Mouse (Mus musculus): ENCODE results near the gene Tmem108. TPM values are rescaled to one million over a fixed set of nuclear protein-coding genes. Genes with fewer than 3 reads are reported as not detected.

The Tmem108 gene
- polyA plus RNA-seq, 1 experiment: 6.1 TPM

DNA sequence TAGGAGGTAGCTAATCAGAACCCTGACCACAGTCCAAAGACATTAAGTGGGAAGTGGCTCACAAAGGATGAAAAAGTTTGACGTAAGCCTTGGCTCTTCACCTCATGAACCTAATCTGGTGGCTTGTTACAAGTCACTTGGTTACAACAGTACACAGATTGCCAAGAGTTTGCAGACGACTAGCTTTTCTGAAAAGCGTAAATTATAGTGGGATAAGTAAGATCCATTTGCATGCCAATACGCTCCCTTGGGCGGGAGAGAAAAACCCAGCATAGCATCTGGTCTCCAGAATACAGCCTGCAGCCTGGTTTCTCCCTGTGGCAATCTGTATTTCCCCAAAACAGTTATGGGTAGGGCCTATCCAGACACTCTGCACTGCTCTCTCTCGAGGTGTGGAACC lies 74.5 kb downstream of the Tmem108 start:
- no peak for TF ChIP-seq POLR2A (IDR thresholded peaks at IDR 0.05; ENCODE audit: control insufficient read depth, extremely low read depth, insufficient read depth, low read length, poor library complexity)
- TF ChIP-seq CTCF (IDR thresholded peaks at IDR 0.05; ENCODE audit: borderline replicate concordance, control insufficient read depth, extremely low read depth, insufficient read depth, low read length, poor library complexity): no peak
- Histone ChIP-seq H3K4me3 (ENCODE audit: control insufficient read depth, insufficient read depth, low read length) (no peak overlapping the region), H3K36me3 (ENCODE audit: control insufficient read depth, insufficient read depth, low read length) (no peaks in the 10 kb centered on the region), H3K4me1 (replicated peaks; ENCODE audit: control insufficient read depth, insufficient read depth, low read length) (no peaks in the 10 kb centered on the region), H3K27me3 (ENCODE audit: control insufficient read depth, insufficient read depth, low read length) (no peaks in the 10 kb centered on the region), H3K27ac (ENCODE audit: control insufficient read depth, insufficient read depth, low read length) (no peak overlapping the region)
- 85% methylated on average over 6 of the region's 6 CpGs for WGBS
- no peak for DNase-seq

DNA sequence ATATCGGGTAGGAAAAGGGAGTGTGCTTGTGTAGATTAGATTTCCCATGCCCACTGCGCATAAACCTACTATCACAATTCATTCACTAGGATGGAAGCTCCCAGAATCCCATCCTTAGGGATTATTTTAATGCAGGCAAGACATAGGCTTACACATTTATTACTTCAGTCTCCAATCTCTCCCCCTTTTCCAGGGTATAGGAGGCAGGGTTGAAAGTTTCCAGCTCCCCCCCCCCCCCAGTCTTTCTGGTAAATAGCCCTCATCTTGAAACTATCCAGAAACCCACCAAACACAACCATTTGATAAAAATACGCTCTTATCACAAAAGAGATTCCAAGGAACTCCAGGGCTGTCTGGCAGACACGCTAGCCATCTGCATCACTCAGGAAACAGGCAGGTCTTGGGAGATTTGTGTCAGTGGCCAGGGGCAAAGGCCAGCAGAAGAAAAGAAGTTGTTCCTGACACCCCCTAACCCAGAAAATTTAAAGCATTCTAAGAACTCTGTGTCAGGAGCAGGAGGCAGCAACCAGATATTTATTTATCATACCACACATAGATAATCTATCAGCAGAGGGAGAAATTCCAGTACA lies 79.8 kb downstream of the Tmem108 start:
- TF ChIP-seq CTCF (IDR thresholded peaks at IDR 0.05; ENCODE audit: borderline replicate concordance, control insufficient read depth, extremely low read depth, insufficient read depth, low read length, poor library complexity) (no peak), POLR2A (IDR thresholded peaks at IDR 0.05; ENCODE audit: control insufficient read depth, extremely low read depth, insufficient read depth, low read length, poor library complexity) (no peak)
- no peaks in the 10 kb centered on the region for H3K27me3 ChIP-seq (ENCODE audit: control insufficient read depth, insufficient read depth, low read length)
- no peaks in the 10 kb centered on the region for H3K36me3 ChIP-seq (ENCODE audit: control insufficient read depth, insufficient read depth, low read length)
- no peak overlapping the region for H3K27ac ChIP-seq (ENCODE audit: control insufficient read depth, insufficient read depth, low read length)
- 89% methylated on average over 4 of the region's 4 CpGs for WGBS
- H3K4me1 ChIP-seq (replicated peaks; ENCODE audit: control insufficient read depth, insufficient read depth, low read length): no peaks in the 10 kb centered on the region
- no peak for DNase-seq
- no peak overlapping the region for H3K4me3 ChIP-seq (ENCODE audit: control insufficient read depth, insufficient read depth, low read length)

DNA sequence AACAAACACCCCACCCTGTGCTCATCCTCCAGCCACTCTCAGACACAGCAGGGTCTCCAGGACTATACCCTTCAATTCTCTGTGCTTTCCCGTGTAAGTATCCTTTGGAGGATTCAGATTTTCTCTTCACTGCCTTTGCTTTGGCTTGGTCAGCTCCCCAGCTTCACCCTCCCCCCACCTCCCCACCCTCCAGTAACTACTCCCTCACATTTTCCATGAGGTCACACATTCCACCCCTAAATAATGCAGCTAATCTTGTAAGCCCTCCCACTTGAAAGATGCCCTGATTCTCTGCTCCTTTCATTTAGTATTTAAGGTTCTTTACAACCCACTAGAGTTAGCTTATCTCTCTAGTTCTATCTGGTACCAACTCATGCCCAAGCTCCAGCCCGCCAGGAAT lies 82.4 kb downstream of the Tmem108 start:
- DNase-seq: no peak
- TF ChIP-seq POLR2A (IDR thresholded peaks at IDR 0.05; ENCODE audit: control insufficient read depth, extremely low read depth, insufficient read depth, low read length, poor library complexity) (no peak), CTCF (IDR thresholded peaks at IDR 0.05; ENCODE audit: borderline replicate concordance, control insufficient read depth, extremely low read depth, insufficient read depth, low read length, poor library complexity) (no peak)
- H3K36me3 ChIP-seq (ENCODE audit: control insufficient read depth, insufficient read depth, low read length): no peaks in the 10 kb centered on the region
- no peak overlapping the region for H3K4me3 ChIP-seq (ENCODE audit: control insufficient read depth, insufficient read depth, low read length)
- 64% methylated on average over 2 of the region's 2 CpGs for WGBS
- peaks cover 4% of the 10 kb centered on the region; the same call in 1 of the 2 replicates for H3K4me1 ChIP-seq (replicated peaks; ENCODE audit: control insufficient read depth, insufficient read depth, low read length)
- no peak overlapping the region for H3K27ac ChIP-seq (ENCODE audit: control insufficient read depth, insufficient read depth, low read length)
- H3K27me3 ChIP-seq (ENCODE audit: control insufficient read depth, insufficient read depth, low read length): no peaks in the 10 kb centered on the region

DNA sequence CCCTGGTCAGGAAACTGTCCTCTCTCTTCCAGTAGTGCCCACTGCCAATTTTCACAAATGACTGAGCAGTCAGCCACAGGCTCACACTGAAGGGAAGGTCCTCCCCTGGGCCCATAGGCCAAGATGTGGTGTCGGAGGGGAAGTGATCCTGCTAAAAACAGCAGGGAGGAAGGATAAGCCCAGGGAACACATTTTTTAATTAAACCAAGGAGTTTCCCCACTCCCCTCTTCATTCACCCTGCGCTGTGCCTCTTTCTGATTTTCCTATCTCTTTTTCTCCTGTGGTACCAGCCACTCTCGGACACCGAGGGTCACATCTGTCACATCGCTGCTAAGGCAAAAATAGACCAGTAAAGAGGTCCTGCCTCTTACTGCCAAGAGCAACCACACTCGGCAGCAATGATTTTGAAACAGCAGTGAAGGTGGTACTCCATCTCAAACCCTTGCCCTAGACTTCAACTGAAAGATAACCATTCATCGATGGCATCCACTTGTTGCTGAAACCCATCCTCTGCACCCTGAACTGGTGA lies 83.0 kb downstream of the Tmem108 start:
- TF ChIP-seq CTCF (IDR thresholded peaks at IDR 0.05; ENCODE audit: borderline replicate concordance, control insufficient read depth, extremely low read depth, insufficient read depth, low read length, poor library complexity) (no peak), POLR2A (IDR thresholded peaks at IDR 0.05; ENCODE audit: control insufficient read depth, extremely low read depth, insufficient read depth, low read length, poor library complexity) (no peak)
- no peaks in the 10 kb centered on the region for H3K36me3 ChIP-seq (ENCODE audit: control insufficient read depth, insufficient read depth, low read length)
- no peaks in the 10 kb centered on the region for H3K27me3 ChIP-seq (ENCODE audit: control insufficient read depth, insufficient read depth, low read length)
- peaks cover 4% of the 10 kb centered on the region; the same call in 1 of the 2 replicates for H3K4me1 ChIP-seq (replicated peaks; ENCODE audit: control insufficient read depth, insufficient read depth, low read length)
- no peak overlapping the region for H3K4me3 ChIP-seq (ENCODE audit: control insufficient read depth, insufficient read depth, low read length)
- no peak for DNase-seq
- 89% methylated on average over 7 of the region's 7 CpGs for WGBS
- no peak overlapping the region for H3K27ac ChIP-seq (ENCODE audit: control insufficient read depth, insufficient read depth, low read length)

DNA sequence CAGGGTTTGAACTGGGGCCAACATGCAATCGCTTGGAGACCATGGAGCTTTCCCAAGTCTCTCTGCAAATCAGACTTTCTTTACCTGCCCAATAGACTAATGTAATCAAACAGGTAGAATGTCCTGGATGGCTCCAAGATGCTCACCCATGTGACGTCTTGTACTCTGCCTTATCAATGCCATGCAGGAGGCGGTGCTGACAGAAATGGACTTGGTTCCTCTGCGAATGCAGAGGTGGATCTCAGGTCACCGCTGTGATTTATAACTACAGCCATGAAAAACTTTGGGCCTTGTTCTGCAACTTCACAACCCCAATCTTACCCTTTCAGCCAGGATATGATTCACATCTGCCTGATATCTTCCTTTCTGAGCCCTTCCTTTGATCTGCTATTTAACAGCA lies 83.8 kb downstream of the Tmem108 start:
- 87% methylated on average over 5 of the region's 5 CpGs for WGBS
- TF ChIP-seq POLR2A (IDR thresholded peaks at IDR 0.05; ENCODE audit: control insufficient read depth, extremely low read depth, insufficient read depth, low read length, poor library complexity) (no peak), CTCF (IDR thresholded peaks at IDR 0.05; ENCODE audit: borderline replicate concordance, control insufficient read depth, extremely low read depth, insufficient read depth, low read length, poor library complexity) (no peak)
- H3K4me1 ChIP-seq (replicated peaks; ENCODE audit: control insufficient read depth, insufficient read depth, low read length): peaks cover 4% of the 10 kb centered on the region; the same call in 1 of the 2 replicates
- no peak overlapping the region for H3K27ac ChIP-seq (ENCODE audit: control insufficient read depth, insufficient read depth, low read length)
- DNase-seq: no peak
- no peaks in the 10 kb centered on the region for H3K36me3 ChIP-seq (ENCODE audit: control insufficient read depth, insufficient read depth, low read length)
- no peak overlapping the region for H3K4me3 ChIP-seq (ENCODE audit: control insufficient read depth, insufficient read depth, low read length)
- no peaks in the 10 kb centered on the region for H3K27me3 ChIP-seq (ENCODE audit: control insufficient read depth, insufficient read depth, low read length)

DNA sequence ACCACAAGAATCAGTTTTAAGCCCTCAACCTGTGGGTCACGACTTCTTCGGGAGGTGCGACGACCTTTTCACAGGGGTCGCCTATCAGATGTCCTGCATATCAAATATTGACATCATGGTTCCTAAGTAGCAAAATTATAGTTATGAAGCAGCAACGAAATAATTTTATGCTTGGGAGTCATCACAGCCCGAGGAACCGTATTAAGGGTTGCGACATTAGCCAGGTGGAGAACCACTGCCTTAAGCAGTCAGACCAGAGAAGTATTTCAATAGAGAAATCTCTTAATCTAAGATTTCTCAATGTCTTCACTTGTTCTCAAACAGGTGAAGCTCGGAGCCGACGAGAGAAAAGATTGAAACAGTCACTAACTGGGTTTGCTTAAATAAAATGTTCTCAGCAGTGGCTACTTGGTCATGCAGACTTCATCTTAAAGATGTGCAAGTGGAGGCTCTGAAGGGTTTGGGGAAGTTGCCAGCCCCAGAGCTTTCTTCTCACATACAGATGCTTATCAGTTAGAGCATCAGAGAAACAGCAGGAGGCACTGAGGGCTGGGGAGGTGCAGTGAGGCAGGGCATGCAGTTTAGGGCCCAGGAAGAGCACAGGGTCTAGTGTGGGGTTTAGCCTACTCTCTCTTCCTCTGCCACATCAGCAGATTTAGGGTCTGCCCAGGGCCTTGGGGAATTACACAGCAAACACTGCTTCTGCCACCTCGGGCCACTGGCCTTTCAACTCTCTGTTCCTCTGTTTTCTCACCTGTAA lies 85.7 kb downstream of the Tmem108 start:
- Histone ChIP-seq H3K36me3 (ENCODE audit: control insufficient read depth, insufficient read depth, low read length) (no peaks in the 10 kb centered on the region), H3K27me3 (ENCODE audit: control insufficient read depth, insufficient read depth, low read length) (no peaks in the 10 kb centered on the region), H3K27ac (ENCODE audit: control insufficient read depth, insufficient read depth, low read length) (no peak overlapping the region), H3K4me3 (ENCODE audit: control insufficient read depth, insufficient read depth, low read length) (no peak overlapping the region), H3K4me1 (replicated peaks; ENCODE audit: control insufficient read depth, insufficient read depth, low read length) (peaks cover 4% of the 10 kb centered on the region; the same call in 1 of the 2 replicates)
- no peak for TF ChIP-seq POLR2A (IDR thresholded peaks at IDR 0.05; ENCODE audit: control insufficient read depth, extremely low read depth, insufficient read depth, low read length, poor library complexity)
- TF ChIP-seq CTCF (IDR thresholded peaks at IDR 0.05; ENCODE audit: borderline replicate concordance, control insufficient read depth, extremely low read depth, insufficient read depth, low read length, poor library complexity): no peak
- DNase-seq: peak; percentile 20
- 68% methylated on average over 13 of the region's 13 CpGs for WGBS

Measured in thymus, adult 2 months (tissue).